In genomic region chr7:4752821-4753570, GRCm38 (mm10) we compare ENCODE assay signal across 8 mouse cellular contexts. TPM values are rescaled to one million over a fixed set of nuclear protein-coding genes. Genes with fewer than 3 reads are reported as not detected.
DNase-seq lines count a peak whose midpoint lies in the region; ATAC-seq and TF ChIP-seq lines count a peak whose summit lies in the region.

Gene Cox6b2, minus strand, starts transcription at chr7:4753094.

- WGBS in forebrain, embryonic 12.5 days, result 3% methylated on average over 24 of the region's 24 CpGs
- WGBS in lung, adult 2 months, result 5% methylated on average over 24 of the region's 24 CpGs
- 2% methylated on average over 24 of the region's 24 CpGs for WGBS in neural tube, embryonic 15.5 days

- H3K4me3 ChIP-seq in bone marrow macrophage, adult 2 months (ENCODE audit: insufficient read depth, low read length), result peak within 1 kb of the TSS; percentile 36
- H3K4me3 ChIP-seq in forebrain, embryonic 12.5 days (replicated peaks), result peak within 1 kb of the TSS; percentile 33
- H3K4me3 ChIP-seq in lung, adult 2 months (replicated peaks; ENCODE audit: extremely low read depth, low read depth, low read length), result peak within 1 kb of the TSS; percentile 54
- peak within 1 kb of the TSS; percentile 42 for H3K4me3 ChIP-seq in neural tube, embryonic 15.5 days (replicated peaks)

- no peak for TF ChIP-seq POLR2A in bone marrow macrophage, adult 2 months (IDR thresholded peaks at IDR 0.05; ENCODE audit: borderline replicate concordance, low read depth, low read length)
- TF ChIP-seq POLR2A in lung, adult 2 months (IDR thresholded peaks at IDR 0.05; ENCODE audit: borderline replicate concordance, extremely low read depth, low read depth, low read length), result no peak

- TF ChIP-seq CTCF in bone marrow macrophage, adult 2 months (IDR thresholded peaks at IDR 0.05; ENCODE audit: low read depth, low read length), result no peak
- TF ChIP-seq CTCF in lung, adult 2 months (IDR thresholded peaks at IDR 0.05; ENCODE audit: insufficient read depth, low read length), result no peak

- H3K4me1 ChIP-seq in bone marrow macrophage, adult 2 months (ENCODE audit: control insufficient read depth, insufficient read depth, low read length), result 0 out of 2 replicates have a peak, but pooled peaks cover 2% of the 10 kb centered on the region
- H3K4me1 ChIP-seq in forebrain, embryonic 12.5 days, result peaks cover 18% of the 10 kb centered on the region
- peaks cover 4% of the 10 kb centered on the region; the same call in 1 of the 2 replicates for H3K4me1 ChIP-seq in lung, adult 2 months (ENCODE audit: control insufficient read depth, insufficient read depth, low read length)
- H3K4me1 ChIP-seq in neural tube, embryonic 15.5 days, result peaks cover 21% of the 10 kb centered on the region

- intact Hi-C loops in heart, postnatal 14 days (cut with DNase I), result no loop called here

- H3K36me3 ChIP-seq in forebrain, embryonic 12.5 days (replicated peaks), result peaks cover 4% of the 10 kb centered on the region; the same call in 1 of the 2 replicates
- 0 out of 2 replicates have a peak, but pooled peaks cover 3% of the 10 kb centered on the region for H3K36me3 ChIP-seq in neural tube, embryonic 15.5 days

- peak; percentile 71 for ATAC-seq in CD4-positive, CD25-positive, alpha-beta regulatory T cell, adult 4 months
- ATAC-seq in forebrain, embryonic 12.5 days (ENCODE audit: low FRiP score), result peak; percentile 92
- peak; percentile 95 for ATAC-seq in neural tube, embryonic 15.5 days (ENCODE audit: low FRiP score)

- H3K4me2 ChIP-seq in forebrain, embryonic 12.5 days, result peak within 1 kb of the TSS; percentile 53
- peak within 1 kb of the TSS; percentile 65 for H3K4me2 ChIP-seq in neural tube, embryonic 15.5 days

- peaks cover 8% of the 10 kb centered on the region; the same call in 1 of the 2 replicates for H3K9me3 ChIP-seq in forebrain, embryonic 12.5 days
- H3K9me3 ChIP-seq in neural tube, embryonic 15.5 days (replicated peaks), result no peaks in the 10 kb centered on the region

- H3K9ac ChIP-seq in forebrain, embryonic 12.5 days, result peak within 1 kb of the TSS; percentile 27
- peak within 1 kb of the TSS; percentile 42; the same call in 1 of the 2 replicates for H3K9ac ChIP-seq in neural tube, embryonic 15.5 days (replicated peaks)

- peak; percentile 64 to 72 for DNase-seq in heart, postnatal 14 days
- DNase-seq in kidney, postnatal 36 days, result peak; percentile 85 to 87
- DNase-seq in lung, adult 2 months, result peak; percentile 63
- peak; percentile 94 for DNase-seq in testis, postnatal 10 days (ENCODE audit: low spot score)

- peaks cover 14% of the 10 kb centered on the region for H3K27me3 ChIP-seq in forebrain, embryonic 12.5 days
- no peaks in the 10 kb centered on the region for H3K27me3 ChIP-seq in neural tube, embryonic 15.5 days (replicated peaks)

- H3K27ac ChIP-seq in bone marrow macrophage, adult 2 months (ENCODE audit: insufficient read depth, low read depth, low read length), result no peak within 1 kb of the TSS
- peak within 1 kb of the TSS; percentile 27; the same call in 1 of the 2 replicates for H3K27ac ChIP-seq in forebrain, embryonic 12.5 days
- H3K27ac ChIP-seq in neural tube, embryonic 15.5 days (replicated peaks), result peak within 1 kb of the TSS; percentile 41; the same call in 1 of the 2 replicates

RNA-seq across cellular contexts. Expression of gene Cox6b2, which starts in this region (rescaled TPM):
- polyA plus RNA-seq in CD4-positive, CD25-positive, alpha-beta regulatory T cell, adult 4 months (2017; shearing (Covaris generic)), result 1 to 10 TPM in 1 of 2 experiments, not detected in 1; 2.1 TPM
- 8.0 and 8.1 TPM in 2 replicates for polyA plus RNA-seq in bone marrow macrophage, adult 2 months (2012; ENCODE audit: insufficient read depth, insufficient read length, missing spikeins)
- 31.3 and 32.5 TPM in 2 replicates for polyA plus RNA-seq in forebrain, embryonic 12.5 days (2016; fragmentation: Nextera tagmentation; extraction: Ambion mirVana)
- total RNA-seq in heart, postnatal 14 days (2021), result 1 to 10 TPM; 5.2 to 7.0 TPM
- polyA plus RNA-seq in lung, adult 2 months (2012; rRNA removed), result 52.7 and 87.5 TPM in 2 replicates
- polyA plus RNA-seq in neural tube, embryonic 15.5 days (2015; fragmentation: Nextera tagmentation; extraction: Ambion mirVana), result 26.3 and 38.6 TPM in 2 replicates
